19 mouse cellular contexts compared by ENCODE assay signal in the genomic region with DNA sequence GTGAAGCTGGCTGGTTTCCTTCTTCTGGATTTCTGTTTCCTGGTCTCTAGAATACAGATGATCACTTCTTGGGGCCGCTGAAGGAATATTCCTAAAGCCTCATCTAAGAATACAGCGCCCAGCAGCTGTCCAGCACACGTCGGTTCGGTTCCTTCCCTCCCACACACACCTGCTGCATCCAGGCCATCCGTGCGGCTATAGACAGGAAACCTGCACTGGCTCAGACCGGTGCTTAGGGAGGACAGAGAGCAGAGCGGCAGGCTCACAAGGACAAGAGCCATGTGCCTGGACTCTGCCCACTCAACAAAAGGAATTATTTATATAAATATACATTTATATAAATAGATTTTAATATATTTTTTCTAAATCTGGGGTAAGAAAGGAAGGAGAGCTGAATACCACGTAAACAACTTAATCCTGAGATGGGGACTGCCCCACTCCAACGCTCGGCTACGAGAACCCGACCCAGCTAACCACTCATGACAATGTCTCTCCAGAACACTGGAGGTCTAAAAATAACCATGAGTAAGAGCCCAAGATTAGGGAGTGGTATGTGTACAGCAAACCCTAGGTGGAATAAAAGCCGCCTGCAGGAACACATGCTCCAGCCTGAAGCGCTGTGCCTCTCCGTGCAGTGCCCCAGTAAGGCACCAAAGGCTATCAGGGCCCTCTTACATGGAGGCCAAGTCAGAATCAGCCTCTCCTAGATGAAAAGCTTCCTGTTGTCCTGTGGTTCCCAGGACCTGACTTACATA. TPM values are rescaled to one million over a fixed set of nuclear protein-coding genes. Genes with fewer than 3 reads are reported as not detected.
A peak's percentile ranks its signal among the peaks of the same experiment; 100 is the strongest.
DNase-seq lines count a peak whose midpoint lies in the region; ATAC-seq lines count a peak whose summit lies in the region.
"Had no signal": no experiment of that assay in that cellular context is flagged by ENCODE, and none has a peak within 500 bp of the region (broad histone marks: within the 10 kb centered on the region; RNA-seq: fewer than 3 reads in every experiment).

No protein-coding gene starts in this region.

- H3K27ac ChIP-seq in heart, embryonic 13.5 days (replicated peaks): peak overlapping the region; percentile 88
- H3K27ac ChIP-seq in lung, embryonic 16.5 days (ENCODE audit: low read length): peak overlapping the region; percentile 9; the same call in 1 of the 2 replicates
- H3K27ac ChIP-seq: hindbrain, embryonic 14.5 days; left cerebral cortex, adult 2 months; liver, embryonic 14.5 days; neural tube, embryonic 12.5 days had no signal

- ATAC-seq in heart, embryonic 13.5 days (ENCODE audit: extremely low read depth, insufficient number of reproducible peaks, low FRiP score, low TSS enrichment): peak; percentile 70; the same call in 1 of the 2 replicates
- peak; percentile 52 for ATAC-seq in lung, embryonic 16.5 days (ENCODE audit: low read depth)
- ATAC-seq: Patski had no signal

- H3K9me3 ChIP-seq in heart, embryonic 13.5 days: 0 out of 2 replicates have a peak, but pooled peaks cover 4% of the 10 kb centered on the region
- peaks cover 7% of the 10 kb centered on the region; the same call in 1 of the 2 replicates for H3K9me3 ChIP-seq in lung, embryonic 16.5 days (ENCODE audit: control insufficient read depth, low read length)
- H3K9me3 ChIP-seq: neural tube, embryonic 12.5 days had no signal

- peak; percentile 44 to 63 for DNase-seq in heart, adult 18-20 months
- no peak for DNase-seq in heart, postnatal 25 days (ENCODE audit: low spot score)
- peak; percentile 47 for DNase-seq in CD4-positive, CD25-positive, alpha-beta regulatory T cell, adult 2 months (ENCODE audit: low read depth, low spot score)
- no peak for DNase-seq in adrenal gland, adult 8-10 months
- DNase-seq in ovary, postnatal 36 days (ENCODE audit: low spot score): no peak
- DNase-seq in right cerebral cortex, postnatal 10 days (ENCODE audit: low spot score in 2 of 2): no peak
- DNase-seq: adrenal gland, adult 2 months; B cell, adult 2 months; kidney, postnatal 36 days; midbrain, embryonic 14.5 days; thymus, postnatal 25 days had no signal

- intact Hi-C loops in heart, postnatal 25 days (cut with DNase I): no loop called here

- peaks cover 19% of the 10 kb centered on the region for H3K4me1 ChIP-seq in heart, embryonic 13.5 days
- no peaks in the 10 kb centered on the region for H3K4me1 ChIP-seq in lung, embryonic 16.5 days (replicated peaks; ENCODE audit: control insufficient read depth, insufficient read depth, low read length)
- H3K4me1 ChIP-seq: neural tube, embryonic 12.5 days had no signal

- H3K36me3 ChIP-seq in heart, embryonic 13.5 days: peaks cover 58% of the 10 kb centered on the region
- H3K36me3 ChIP-seq in lung, embryonic 16.5 days (ENCODE audit: control insufficient read depth, insufficient read depth, low read length): peaks cover 5% of the 10 kb centered on the region

- H3K4me3 ChIP-seq in heart, embryonic 13.5 days: no peak overlapping the region
- no peak overlapping the region for H3K4me3 ChIP-seq in lung, embryonic 16.5 days (ENCODE audit: low read length)
- H3K4me3 ChIP-seq: erythroblast, embryonic 14.5 days; left cerebral cortex, adult 2 months; neural tube, embryonic 12.5 days had no signal

- no peaks in the 10 kb centered on the region for H3K27me3 ChIP-seq in heart, embryonic 13.5 days (replicated peaks)
- no peaks in the 10 kb centered on the region for H3K27me3 ChIP-seq in lung, embryonic 16.5 days (ENCODE audit: control insufficient read depth, insufficient read depth, low read depth, low read length)
- H3K27me3 ChIP-seq: neural tube, embryonic 12.5 days; Patski had no signal

- H3K4me2 ChIP-seq in heart, embryonic 13.5 days: peak overlapping the region; percentile 29
- H3K4me2 ChIP-seq in lung, embryonic 16.5 days (ENCODE audit: low read depth, low read length): no peak overlapping the region
- H3K4me2 ChIP-seq: hindbrain, embryonic 14.5 days; neural tube, embryonic 12.5 days had no signal

- no peak overlapping the region for H3K9ac ChIP-seq in heart, embryonic 13.5 days
- no peak overlapping the region for H3K9ac ChIP-seq in lung, embryonic 16.5 days (ENCODE audit: low read length)
- H3K9ac ChIP-seq: hindbrain, embryonic 14.5 days; liver, embryonic 14.5 days; neural tube, embryonic 12.5 days had no signal

- WGBS in heart, embryonic 13.5 days: 38% methylated on average over 17 of the region's 17 CpGs
- 70% methylated on average over 17 of the region's 17 CpGs for WGBS in lung, embryonic 16.5 days

RNA-seq across cellular contexts. Expression of gene Stat3, which starts 26.8 kb away (rescaled TPM):
- 10 to 100 TPM; 71.8 to 83.2 TPM for total RNA-seq in heart, adult 18-20 months (2021)
- 100 to 1,000 TPM in 1 of 2 experiments, 10 to 100 TPM in 1; 91.3 to 119 TPM for total RNA-seq in heart, postnatal 25 days (2021)
- 41.8 and 42.9 TPM in 2 replicates for polyA plus RNA-seq in heart, embryonic 13.5 days (2015; fragmentation: Nextera tagmentation; extraction: Ambion mirVana)
- polyA plus RNA-seq in lung, embryonic 16.5 days (2015; fragmentation: Nextera tagmentation; extraction: Ambion mirVana): 58.5 and 63.7 TPM in 2 replicates
- 100 to 1,000 TPM in 1 of 4 experiments, 10 to 100 TPM in 3; 84.0 to 116 (median 95.7) TPM for total RNA-seq in adrenal gland, adult 8-10 months (2022)

RNA-seq across cellular contexts. Expression of gene Stat5a, which starts 53.4 kb away (rescaled TPM):
- 10 to 100 TPM; 17.2 to 23.0 TPM for total RNA-seq in heart, adult 18-20 months (2021)
- total RNA-seq in heart, postnatal 25 days (2021): 10 to 100 TPM; 24.3 to 30.1 TPM
- 5.2 and 5.9 TPM in 2 replicates for polyA plus RNA-seq in heart, embryonic 13.5 days (2015; fragmentation: Nextera tagmentation; extraction: Ambion mirVana)
- 11.0 and 11.3 TPM in 2 replicates for polyA plus RNA-seq in lung, embryonic 16.5 days (2015; fragmentation: Nextera tagmentation; extraction: Ambion mirVana)
- total RNA-seq in adrenal gland, adult 8-10 months (2022): 10 to 100 TPM; 30.6 to 60.4 (median 41.2) TPM

RNA-seq across cellular contexts. Expression of gene Cavin1, which starts 58.1 kb away (rescaled TPM):
- total RNA-seq in heart, adult 18-20 months (2021): 100 to 1,000 TPM; 192 to 214 TPM
- 100 to 1,000 TPM; 275 to 277 TPM for total RNA-seq in heart, postnatal 25 days (2021)
- 348 and 370 TPM in 2 replicates for polyA plus RNA-seq in heart, embryonic 13.5 days (2015; fragmentation: Nextera tagmentation; extraction: Ambion mirVana)
- 461 and 464 TPM in 2 replicates for polyA plus RNA-seq in lung, embryonic 16.5 days (2015; fragmentation: Nextera tagmentation; extraction: Ambion mirVana)
- 100 to 1,000 TPM; 321 to 363 (median 344) TPM for total RNA-seq in adrenal gland, adult 8-10 months (2022)

Comparison
In these comparisons a context has a peak if more than half of its experiments do, and no peak if none do; other contexts are left out.
1. DNase-seq: peak in heart, adult 18-20 months (2 of 2) and CD4-positive, CD25-positive, alpha-beta regulatory T cell, adult 2 months (single experiment); none in heart, postnatal 25 days (single experiment), adrenal gland, adult 8-10 months (single experiment), ovary, postnatal 36 days (single experiment) and right cerebral cortex, postnatal 10 days (0 of 2).